Mouse (Mus musculus) Patski (cell line): ENCODE measurements at regions not wholly inside any gene's neighbourhood (a gene's known extent, or its start where the extent isn't known, plus 50 kb on each side); places are given as distances from the start of the nearest gene placed in this dataset.

Experiments used
- ATAC-seq: fragments of 100-300 bp; one replicate; pipeline ENCODE4 v1.8.0; 2021
- CTCF ChIA-PET: fragments of 350-600 bp; sonication (Branson Sonifier 250); formaldehyde crosslinking; loops from one replicate; lab custom pipeline; 2022; ENCODE audit warnings: inconsistent platforms; lab: Charles Lee
- POLR2A ChIA-PET: fragments of 350-600 bp; sonication (Branson Sonifier 250); formaldehyde crosslinking; loops from one replicate; lab custom pipeline; 2022; ENCODE audit warnings: antibody characterized with exemption, inconsistent platforms; lab: Charles Lee
- DNase-seq: peaks from one replicate; pipeline ENCODE4 v3.0.0-alpha.2; 2011; ENCODE audit warnings: low read depth, low spot score
- H3K27me3 ChIP-seq: fragments of 371-371 bp; one replicate; pipeline ENCODE4 v1.5.1; 2021
- CTCF ChIP-seq: fragments of 100-300 bp; IDR thresholded peaks from one replicate; pipeline ENCODE4 v1.5.1; 2021
- in situ Hi-C: fragments of 300-500 bp; cut with MboI; formaldehyde crosslinking; loops from 3 replicates; pipeline ENCODE4 v1.11.1; 2018; ENCODE audit warnings: low pct_unique_long_range_greater_than_20kb, mixed read lengths

DNA sequence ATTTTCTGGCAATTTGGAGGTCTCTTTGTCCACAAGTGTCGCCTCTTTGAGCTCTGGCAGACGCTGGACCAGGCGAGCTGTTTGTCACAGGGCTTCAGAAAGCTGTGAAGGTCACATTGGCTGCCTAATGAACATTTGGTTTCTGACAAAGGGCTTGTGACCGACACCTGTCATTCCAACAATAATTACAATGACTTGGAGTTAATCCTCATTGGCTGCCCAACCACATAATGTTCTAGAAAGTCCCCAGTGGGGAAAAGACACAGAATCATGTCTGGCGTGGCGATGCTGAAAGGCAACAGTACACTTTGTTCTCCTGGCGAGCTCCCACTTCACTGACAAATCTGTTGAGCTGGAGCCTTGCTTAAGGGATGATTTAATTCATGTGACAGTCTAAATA lies 194.4 kb downstream of the Gm10260 start:
- TF ChIP-seq CTCF: no peak
- CTCF ChIA-PET: interaction anchor here (1.0 kb wide), 1 partner anchor 11 kb away, joined by 3 read pairs; no protein-coding TSS in a partner anchor
- POLR2A ChIA-PET: no interaction called here
- H3K27me3 ChIP-seq: no peaks in the 10 kb centered on the region
- DNase-seq: no peak
- in situ Hi-C loops: no loop called here
- no peak for ATAC-seq

DNA sequence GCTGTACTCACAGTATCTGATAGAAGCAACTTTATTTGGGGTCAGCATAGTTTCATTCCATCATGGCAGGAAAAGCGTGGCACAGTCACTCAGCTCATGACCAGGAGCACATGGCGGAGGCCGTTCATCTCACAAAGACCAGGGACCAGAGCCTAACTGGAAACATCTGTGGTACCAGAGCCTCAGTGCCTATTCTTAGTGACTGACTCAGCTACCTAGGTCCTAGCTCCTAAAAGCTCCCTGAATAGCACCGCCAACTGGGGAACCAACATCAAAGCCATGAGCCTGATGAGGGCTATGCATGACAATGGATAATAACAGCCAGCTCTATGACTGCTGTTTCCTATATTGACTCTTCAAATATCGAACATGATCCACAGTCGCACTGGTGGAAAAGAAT lies 198.2 kb downstream of the Gm10260 start:
- no peak for TF ChIP-seq CTCF
- no peaks in the 10 kb centered on the region for H3K27me3 ChIP-seq
- DNase-seq (no peak), ATAC-seq (no peak)
- in situ Hi-C loops: no loop called here
- ChIA-PET POLR2A (no interaction called here), CTCF (interaction anchor here (0.8 kb wide), 1 partner anchor 52 kb away, joined by 3 read pairs; no protein-coding TSS in a partner anchor)

DNA sequence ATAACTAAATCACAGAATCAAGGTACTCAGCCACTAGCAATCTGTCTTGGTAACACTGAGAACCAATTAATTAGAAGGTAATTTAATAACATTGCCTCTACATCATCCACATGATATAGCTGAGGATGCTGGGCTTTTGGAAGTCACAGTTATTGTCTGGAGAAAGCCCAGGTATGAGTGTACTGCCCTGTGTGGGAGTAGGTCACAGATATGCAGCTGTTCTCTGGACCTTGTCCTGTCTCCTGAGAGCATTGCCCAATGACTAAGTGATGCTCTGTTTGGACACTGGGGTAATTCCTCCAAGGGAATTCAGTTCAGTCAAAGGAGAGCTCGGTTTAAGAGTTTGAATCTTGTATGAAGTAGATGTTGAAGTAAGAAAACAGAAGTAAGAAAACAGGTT lies 199.6 kb downstream of the Gm10260 start:
- no peaks in the 10 kb centered on the region for H3K27me3 ChIP-seq
- POLR2A ChIA-PET: no interaction called here
- in situ Hi-C loops: no loop called here
- TF ChIP-seq CTCF: no peak
- ATAC-seq: no peak
- CTCF ChIA-PET: no interaction called here
- DNase-seq: no peak

DNA sequence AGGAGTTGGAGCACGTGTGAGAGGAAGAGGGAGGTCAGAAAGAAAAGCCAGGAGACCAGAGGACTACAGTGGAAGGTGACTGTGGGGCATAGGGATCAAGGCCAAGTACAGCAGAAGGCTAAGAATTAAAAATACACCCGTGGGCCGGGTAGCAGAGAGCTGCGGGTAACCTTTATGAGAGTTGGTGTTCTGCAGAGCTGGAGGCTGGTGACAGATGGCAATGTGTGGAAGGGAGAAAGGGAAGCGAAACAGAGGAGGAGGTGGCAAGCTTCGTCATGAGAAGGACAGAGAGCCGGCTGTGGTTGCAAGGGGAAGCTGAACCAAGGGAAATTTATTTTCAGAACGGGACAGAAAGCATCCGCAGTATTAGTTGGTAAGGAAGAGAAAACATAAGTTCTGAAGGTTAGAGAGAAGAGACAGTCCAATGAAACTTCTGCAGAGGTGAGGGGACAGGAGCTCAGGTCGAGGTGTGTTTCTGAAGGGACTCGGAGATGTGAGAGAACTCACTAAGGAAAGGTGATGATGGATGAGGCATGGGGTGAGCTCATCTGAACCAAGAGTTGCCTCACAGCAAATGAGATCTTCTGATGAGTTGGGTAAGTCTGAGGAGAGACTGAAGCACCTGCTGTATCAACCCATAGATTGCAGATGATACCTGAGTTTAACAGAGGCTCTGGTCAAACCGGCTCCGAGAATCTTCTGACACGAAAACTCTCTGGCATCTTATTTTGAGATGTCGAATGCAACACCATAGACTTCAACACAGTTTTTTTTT lies 200.6 kb downstream of the Gm10260 start:
- ChIA-PET CTCF (interaction anchor here (1.9 kb wide), 1 partner anchor 10 kb away, joined by 5 read pairs; no protein-coding TSS in a partner anchor), POLR2A (no interaction called here)
- no peak for TF ChIP-seq CTCF
- no peaks in the 10 kb centered on the region for H3K27me3 ChIP-seq
- DNase-seq: no peak
- no peak for ATAC-seq
- in situ Hi-C loops: no loop called here

DNA sequence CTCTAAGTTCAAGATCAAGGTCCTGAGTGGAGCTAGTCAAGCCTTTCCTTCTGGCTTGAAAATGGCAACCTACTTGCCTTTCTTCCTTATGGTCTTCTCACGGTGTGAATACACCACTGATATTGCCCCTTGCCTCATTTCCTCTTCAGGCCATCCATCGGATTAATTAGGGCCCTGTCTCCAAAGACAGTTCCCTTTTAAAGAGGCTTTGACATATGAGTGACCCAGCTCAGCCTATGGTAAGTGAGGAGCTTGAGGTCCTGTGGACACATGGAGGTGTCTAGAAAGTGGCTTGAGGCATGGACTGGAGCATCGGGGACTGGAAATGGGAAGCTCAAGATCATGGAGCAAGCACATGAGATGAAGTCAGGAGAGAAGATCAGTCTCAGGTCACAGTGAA lies 201.5 kb downstream of the Gm10260 start:
- TF ChIP-seq CTCF: no peak
- H3K27me3 ChIP-seq: no peaks in the 10 kb centered on the region
- DNase-seq: no peak
- in situ Hi-C loops: no loop called here
- ChIA-PET CTCF (interaction anchor here (1.2 to 1.9 kb wide), 3 partner anchors 9 to 22 kb away, joined by 3 to 5 read pairs (median 3); no protein-coding TSS in a partner anchor), POLR2A (no interaction called here)
- ATAC-seq: no peak

DNA sequence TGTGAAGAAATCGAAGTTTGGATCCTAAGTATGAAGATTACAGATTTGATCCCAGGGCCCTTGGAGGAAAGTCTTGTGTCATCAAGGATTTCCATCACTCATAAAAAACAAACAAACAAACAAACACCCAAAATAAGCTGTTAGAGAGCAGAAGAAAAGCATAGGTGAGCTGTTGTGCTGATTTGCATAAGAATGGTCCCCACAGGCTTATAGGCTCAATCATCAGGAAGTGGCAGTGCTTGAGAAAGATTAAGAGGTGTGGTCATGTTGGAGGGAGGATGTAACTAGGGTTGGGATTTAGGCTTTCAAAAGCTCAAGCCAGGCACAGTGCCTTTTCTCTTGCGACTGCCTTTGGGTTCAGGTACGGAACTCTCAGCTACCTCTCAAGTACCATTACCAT lies 205.1 kb downstream of the Gm10260 start:
- TF ChIP-seq CTCF: no peak
- in situ Hi-C loops: no loop called here
- POLR2A ChIA-PET: interaction anchor here (0.6 kb wide), 1 partner anchor 80 kb away, joined by 3 read pairs; no protein-coding TSS in a partner anchor

DNA sequence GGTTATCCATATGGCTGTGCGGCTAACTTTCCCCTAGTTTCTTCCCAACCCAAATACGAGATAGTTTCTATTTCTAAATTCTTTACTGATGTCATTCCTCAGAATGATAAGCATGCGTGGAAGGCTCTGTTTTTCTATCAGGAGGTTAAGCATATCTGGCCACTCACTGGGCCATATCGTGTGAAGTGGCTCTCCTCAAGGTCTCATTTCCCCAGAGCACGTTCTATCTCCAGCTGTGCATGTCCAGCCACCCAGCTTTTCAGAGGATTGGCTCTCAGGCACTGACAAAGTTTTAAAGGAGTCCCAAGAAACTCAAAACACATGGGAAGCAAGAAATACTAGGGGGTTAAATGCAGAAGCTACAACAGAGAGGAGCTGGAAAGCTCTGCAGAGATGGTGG lies 205.8 kb downstream of the Gm10260 start:
- ATAC-seq: no peak
- POLR2A ChIA-PET: no interaction called here

More for the DNA sequence above, 205.1 kb downstream of the Gm10260 start:
- no peak for DNase-seq
- no peaks in the 10 kb centered on the region for H3K27me3 ChIP-seq
- CTCF ChIA-PET: no interaction called here
- no peak for ATAC-seq

DNA sequence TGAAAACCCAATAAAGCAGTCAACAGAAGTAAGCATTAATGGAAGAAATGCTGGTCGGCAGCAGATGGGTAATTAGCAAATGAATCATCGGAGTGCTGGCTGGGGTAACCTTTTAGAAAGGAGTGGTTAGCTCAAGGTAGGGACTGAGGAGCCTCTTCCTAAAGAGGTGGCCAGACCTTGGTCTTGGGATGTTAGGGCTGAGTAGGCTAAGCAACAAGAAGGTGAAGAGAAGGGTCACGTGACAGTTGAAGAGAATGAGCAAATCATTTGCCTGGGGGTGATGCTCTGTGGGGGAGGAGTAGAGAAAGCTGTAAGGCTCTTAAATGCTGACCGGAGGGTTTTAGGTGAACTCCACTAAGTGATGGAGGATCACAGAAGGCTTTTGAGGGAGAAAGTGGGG lies 208.2 kb downstream of the Gm10260 start:
- in situ Hi-C loops: no loop called here
- TF ChIP-seq CTCF: no peak
- DNase-seq: no peak
- POLR2A ChIA-PET: no interaction called here
- H3K27me3 ChIP-seq: no peaks in the 10 kb centered on the region
- CTCF ChIA-PET: no interaction called here
- no peak for ATAC-seq

More for the DNA sequence above, 205.8 kb downstream of the Gm10260 start:
- no peaks in the 10 kb centered on the region for H3K27me3 ChIP-seq
- no peak for TF ChIP-seq CTCF
- DNase-seq: no peak
- CTCF ChIA-PET: no interaction called here
- in situ Hi-C loops: no loop called here

DNA sequence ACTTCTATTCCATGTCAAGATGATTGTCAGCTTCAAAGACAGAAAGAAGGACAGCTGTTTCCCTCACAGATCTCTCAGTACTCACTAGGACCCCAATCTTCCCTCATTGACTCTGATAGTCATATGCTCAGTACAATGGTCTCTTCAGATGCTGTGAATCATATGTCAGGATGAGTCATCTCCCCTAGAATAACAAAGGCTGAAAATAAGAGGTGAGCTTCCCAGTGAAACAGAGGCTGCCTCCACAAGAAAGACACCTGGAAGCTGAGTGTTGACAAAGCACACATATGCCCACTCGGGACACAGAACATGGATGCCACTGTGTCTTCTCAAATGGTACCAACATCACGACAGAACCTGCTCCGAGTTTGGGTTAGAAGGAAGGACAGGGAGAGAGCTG lies 209.6 kb downstream of the Gm10260 start:
- TF ChIP-seq CTCF: no peak
- DNase-seq (no peak), ATAC-seq (no peak)
- CTCF ChIA-PET: interaction anchor here (0.8 to 0.9 kb wide), 2 partner anchors 26 to 225 kb away, joined by 3 read pairs; no protein-coding TSS in a partner anchor
- in situ Hi-C loops: no loop called here
- POLR2A ChIA-PET: no interaction called here
- H3K27me3 ChIP-seq: no peaks in the 10 kb centered on the region

DNA sequence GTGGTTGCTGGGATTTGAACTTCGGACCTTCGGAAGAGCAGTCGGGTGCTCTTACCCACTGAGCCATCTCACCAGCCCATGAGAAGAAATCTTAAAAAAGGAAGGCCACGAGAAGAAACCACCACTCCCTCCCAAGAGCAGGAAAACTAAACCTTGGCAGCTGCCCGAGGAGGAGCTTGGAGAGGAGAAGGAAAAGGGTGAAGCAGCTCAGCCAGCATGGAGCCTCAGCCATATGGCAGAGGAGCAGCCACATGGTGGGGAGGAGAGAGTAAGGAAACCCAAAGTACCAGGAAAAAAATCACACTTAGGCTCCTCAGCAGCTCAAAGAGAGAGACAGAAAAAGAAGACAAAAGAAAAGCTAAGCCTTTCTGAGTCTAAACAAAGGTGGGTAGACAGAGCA lies 210.3 kb downstream of the Gm10260 start:
- in situ Hi-C loops: no loop called here
- POLR2A ChIA-PET: no interaction called here
- CTCF ChIA-PET: interaction anchor here (0.8 to 1.7 kb wide), 4 partner anchors 9 to 226 kb away, joined by 3 to 5 read pairs (median 3); no protein-coding TSS in a partner anchor
- ATAC-seq (no peak), DNase-seq (no peak)
- no peak for TF ChIP-seq CTCF
- no peaks in the 10 kb centered on the region for H3K27me3 ChIP-seq

DNA sequence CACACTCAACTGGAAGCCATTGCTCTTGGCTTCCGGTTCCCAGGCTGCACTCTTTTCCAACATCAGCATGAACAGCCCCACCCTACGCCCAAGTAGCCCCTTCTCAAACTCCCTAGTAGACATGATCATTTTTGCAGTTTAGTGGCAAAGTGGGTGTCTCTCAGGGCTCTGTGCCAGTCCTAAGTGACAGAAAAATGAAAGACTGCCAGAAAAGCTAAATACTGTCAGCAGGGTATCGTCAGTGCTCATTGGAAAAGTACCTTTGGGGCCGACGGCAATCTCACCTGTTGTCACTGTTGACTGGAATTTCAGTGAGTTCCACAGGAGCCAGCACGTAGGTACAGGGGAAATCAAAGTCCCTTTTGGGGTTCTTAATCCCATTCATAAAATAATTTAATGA lies 211.0 kb downstream of the Gm10260 start:
- ATAC-seq: no peak
- ChIA-PET CTCF (interaction anchor here (1.1 to 1.7 kb wide), 2 partner anchors 10 kb away, joined by 3 to 5 read pairs; no protein-coding TSS in a partner anchor), POLR2A (no interaction called here)
- in situ Hi-C loops: loop anchor here (10.0 kb wide), 1 partner anchor 305 kb away; the partner anchor contains the start of gene Enc1
- H3K27me3 ChIP-seq: no peaks in the 10 kb centered on the region
- TF ChIP-seq CTCF: no peak
- no peak for DNase-seq
